In the genomic region with DNA sequence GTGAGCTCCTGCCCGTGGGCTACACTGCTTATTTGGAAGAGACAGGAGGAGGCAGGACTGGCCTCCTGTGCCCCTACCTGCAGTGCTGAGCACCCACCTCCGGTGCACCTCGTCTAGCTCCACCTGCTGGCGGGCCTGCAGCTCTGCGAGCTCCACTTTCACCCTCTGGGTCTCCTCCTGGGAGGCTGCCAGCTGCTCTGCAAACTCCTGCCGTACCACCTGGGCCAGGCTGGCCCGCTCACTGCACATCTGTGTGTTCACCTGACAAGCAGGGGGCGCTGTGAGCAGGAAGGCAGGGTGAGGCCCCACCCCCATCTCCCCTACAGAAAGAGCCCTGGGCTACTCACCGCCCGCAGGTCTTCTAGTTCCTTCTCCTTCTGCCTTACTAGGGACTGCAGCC, we compare ENCODE assay signal across 9 mouse cellular contexts. TPM values are rescaled to one million over a fixed set of nuclear protein-coding genes. Genes with fewer than 3 reads are reported as not detected.
DNase-seq lines count a peak whose midpoint lies in the region; ATAC-seq and TF ChIP-seq lines count a peak whose summit lies in the region.
"Had no signal": no experiment of that assay in that cellular context is flagged by ENCODE, and none has a peak within 500 bp of the region (broad histone marks: within the 10 kb centered on the region; RNA-seq: fewer than 3 reads in every experiment).

No protein-coding gene starts in this region.

- peak overlapping the region; percentile 28 for H3K4me2 ChIP-seq in heart, postnatal 0 days (ENCODE audit: low read depth, low read length)
- H3K4me2 ChIP-seq in limb, embryonic 14.5 days (replicated peaks; ENCODE audit: low read depth, low read length, severe bottlenecking), result no peak overlapping the region

- TF ChIP-seq POLR2A in cortical plate, adult 2 months (IDR thresholded peaks at IDR 0.05; ENCODE audit: extremely low read depth, insufficient read depth, low read length), result no peak
- TF ChIP-seq POLR2A in limb, embryonic 14.5 days (IDR thresholded peaks at IDR 0.05; ENCODE audit: borderline replicate concordance, extremely low read depth, insufficient read depth, insufficient read length), result no peak

- no peak overlapping the region for H3K27ac ChIP-seq in cortical plate, adult 2 months (ENCODE audit: insufficient read depth, low read length)
- H3K27ac ChIP-seq in heart, postnatal 0 days (ENCODE audit: low read depth), result no peak overlapping the region
- H3K27ac ChIP-seq in limb, embryonic 14.5 days (replicated peaks; ENCODE audit: low read depth, low read length), result no peak overlapping the region

- peak; percentile 65 for TF ChIP-seq CTCF in cortical plate, adult 2 months (IDR thresholded peaks at IDR 0.05; ENCODE audit: extremely low read depth, insufficient read depth, low read length)
- TF ChIP-seq CTCF in heart, postnatal 0 days (IDR thresholded peaks at IDR 0.05; ENCODE audit: low read depth), result peak; percentile 74

- no peaks in the 10 kb centered on the region for H3K4me1 ChIP-seq in cortical plate, adult 2 months (ENCODE audit: control insufficient read depth, insufficient read depth, low read length)
- H3K4me1 ChIP-seq in heart, postnatal 0 days (ENCODE audit: control insufficient read depth, insufficient read depth), result no peaks in the 10 kb centered on the region
- no peaks in the 10 kb centered on the region for H3K4me1 ChIP-seq in limb, embryonic 14.5 days (ENCODE audit: control insufficient read depth, insufficient read depth, low read length)

- TF ChIP-seq EP300 in heart, postnatal 0 days (IDR thresholded peaks at IDR 0.05; ENCODE audit: low read depth), result no peak

- no peaks in the 10 kb centered on the region for H3K9me3 ChIP-seq in heart, postnatal 0 days (replicated peaks; ENCODE audit: control insufficient read depth, low read length)
- H3K9me3 ChIP-seq in limb, embryonic 14.5 days (ENCODE audit: control insufficient read depth, low read length), result no peaks in the 10 kb centered on the region

- 29% methylated on average over 10 of the region's 10 CpGs for WGBS in heart, postnatal 0 days
- 22% methylated on average over 9 of the region's 10 CpGs for WGBS in limb, embryonic 14.5 days

- H3K4me3 ChIP-seq in cortical plate, adult 2 months (ENCODE audit: insufficient read depth, low read length), result no peak overlapping the region
- H3K4me3 ChIP-seq in heart, postnatal 0 days (ENCODE audit: low read depth, low read length), result no peak overlapping the region; the same call in 1 of the 2 replicates
- no peak overlapping the region for H3K4me3 ChIP-seq in limb, embryonic 14.5 days (replicated peaks; ENCODE audit: low read length)
- H3K4me3 ChIP-seq: myocyte had no signal

- no peaks in the 10 kb centered on the region for H3K27me3 ChIP-seq in heart, postnatal 0 days (ENCODE audit: control insufficient read depth, insufficient read depth, low read length)
- no peaks in the 10 kb centered on the region for H3K27me3 ChIP-seq in limb, embryonic 14.5 days (ENCODE audit: control insufficient read depth, insufficient read depth, low read length)

- DNase-seq in layer of hippocampus, postnatal 25 days (ENCODE audit: extremely low spot score in 1 of 2, low spot score in 1 of 2), result peak; percentile 58 to 63
- DNase-seq in layer of hippocampus, adult 9-11 months, result no peak
- DNase-seq in NIH3T3 (ENCODE audit: low read depth), result peak; percentile 61
- peak; percentile 48 for DNase-seq in heart, postnatal 0 days (ENCODE audit: low spot score)
- DNase-seq in limb, embryonic 14.5 days (ENCODE audit: low spot score), result peak; percentile 28
- peak; percentile 51 to 62 for DNase-seq in thymus, postnatal 36 days

- peak; percentile 30; the same call in 1 of the 2 replicates for ATAC-seq in heart, postnatal 0 days (ENCODE audit: insufficient read depth, low read depth)
- ATAC-seq in limb, embryonic 14.5 days (ENCODE audit: low FRiP score, low read depth), result no peak
- peak; percentile 47; the same call in 1 of the 2 replicates for ATAC-seq in monocyte, adult 5-6 weeks (replicated peaks; ENCODE audit: insufficient number of reproducible peaks, low FRiP score, low TSS enrichment, poor library complexity, severe bottlenecking)

- peaks cover 12% of the 10 kb centered on the region for H3K36me3 ChIP-seq in heart, postnatal 0 days (replicated peaks; ENCODE audit: control insufficient read depth, insufficient read depth, low read length)
- H3K36me3 ChIP-seq in limb, embryonic 14.5 days (ENCODE audit: control insufficient read depth, insufficient read depth, low read length), result peaks cover 65% of the 10 kb centered on the region

- H3K9ac ChIP-seq in heart, postnatal 0 days (replicated peaks; ENCODE audit: low read depth, low read length), result no peak overlapping the region
- H3K9ac ChIP-seq in limb, embryonic 14.5 days (ENCODE audit: low read depth, low read length, severe bottlenecking), result no peak overlapping the region

RNA-seq across cellular contexts. Expression of a gene that starts 18.3 kb away (rescaled TPM):
- total RNA-seq in layer of hippocampus, postnatal 25 days (2021), result 100 to 1,000 TPM; 221 to 225 TPM
- 208 and 235 TPM in 2 replicates for polyA plus RNA-seq in cortical plate, adult 2 months (2012; rRNA removed)
- total RNA-seq in heart, postnatal 0 days (2014; rRNA removed; ENCODE audit: low replicate concordance), result 4.7 and 22.1 TPM in 2 replicates
- polyA plus RNA-seq in heart, postnatal 0 days (2015; fragmentation: Nextera tagmentation; extraction: Ambion mirVana), result 0.63 and 0.71 TPM in 2 replicates
- polyA plus RNA-seq in limb, embryonic 14.5 days (2012; rRNA removed), result 14.8 and 19.0 TPM in 2 replicates
- 5.9 and 8.1 TPM in 2 replicates for polyA plus RNA-seq in limb, embryonic 14.5 days (2014; fragmentation: Nextera tagmentation; extraction: Ambion mirVana)
- 0.21 to 0.29 TPM (median 0.29 TPM) in 3 replicates for total RNA-seq in monocyte, adult 5-6 weeks (2017)

RNA-seq across cellular contexts. Expression of a gene that starts 21.3 kb away (rescaled TPM):
- total RNA-seq in layer of hippocampus, postnatal 25 days (2021), result 10 to 100 TPM; 31.7 to 37.2 TPM
- 32.1 and 39.6 TPM in 2 replicates for polyA plus RNA-seq in cortical plate, adult 2 months (2012; rRNA removed)
- total RNA-seq in heart, postnatal 0 days (2014; rRNA removed; ENCODE audit: low replicate concordance), result 3.8 and 8.5 TPM in 2 replicates
- 6.8 and 8.2 TPM in 2 replicates for polyA plus RNA-seq in heart, postnatal 0 days (2015; fragmentation: Nextera tagmentation; extraction: Ambion mirVana)
- polyA plus RNA-seq in limb, embryonic 14.5 days (2012; rRNA removed), result 26.6 and 31.7 TPM in 2 replicates
- polyA plus RNA-seq in limb, embryonic 14.5 days (2014; fragmentation: Nextera tagmentation; extraction: Ambion mirVana), result 23.3 and 23.8 TPM in 2 replicates
- total RNA-seq in monocyte, adult 5-6 weeks (2017), result 2.9 to 9.1 TPM (median 8.3 TPM) in 3 replicates

RNA-seq across cellular contexts. Expression of a gene that starts 33.2 kb away (rescaled TPM):
- 10 to 100 TPM; 15.8 to 17.6 TPM for total RNA-seq in layer of hippocampus, postnatal 25 days (2021)
- polyA plus RNA-seq in cortical plate, adult 2 months (2012; rRNA removed), result 30.8 and 32.6 TPM in 2 replicates
- 16.4 and 20.4 TPM in 2 replicates for total RNA-seq in heart, postnatal 0 days (2014; rRNA removed; ENCODE audit: low replicate concordance)
- 8.6 and 8.7 TPM in 2 replicates for polyA plus RNA-seq in heart, postnatal 0 days (2015; fragmentation: Nextera tagmentation; extraction: Ambion mirVana)
- polyA plus RNA-seq in limb, embryonic 14.5 days (2012; rRNA removed), result 50.4 and 61.9 TPM in 2 replicates
- polyA plus RNA-seq in limb, embryonic 14.5 days (2014; fragmentation: Nextera tagmentation; extraction: Ambion mirVana), result 14.8 and 17.1 TPM in 2 replicates
- 13.9 to 20.6 TPM (median 17.0 TPM) in 3 replicates for total RNA-seq in monocyte, adult 5-6 weeks (2017)

RNA-seq across cellular contexts. Expression of a gene that starts 33.4 kb away (rescaled TPM):
- 10 to 100 TPM; 36.0 to 45.9 TPM for total RNA-seq in layer of hippocampus, postnatal 25 days (2021)
- polyA plus RNA-seq in cortical plate, adult 2 months (2012; rRNA removed), result 52.8 and 54.7 TPM in 2 replicates
- 52.7 and 84.8 TPM in 2 replicates for total RNA-seq in heart, postnatal 0 days (2014; rRNA removed; ENCODE audit: low replicate concordance)
- polyA plus RNA-seq in heart, postnatal 0 days (2015; fragmentation: Nextera tagmentation; extraction: Ambion mirVana), result 118 and 132 TPM in 2 replicates
- 33.9 and 40.0 TPM in 2 replicates for polyA plus RNA-seq in limb, embryonic 14.5 days (2012; rRNA removed)
- 81.2 and 85.2 TPM in 2 replicates for polyA plus RNA-seq in limb, embryonic 14.5 days (2014; fragmentation: Nextera tagmentation; extraction: Ambion mirVana)
- 21.0 to 40.3 TPM (median 25.7 TPM) in 3 replicates for total RNA-seq in monocyte, adult 5-6 weeks (2017)
